23 mouse cellular contexts compared by ENCODE assay signal in genomic region chr1:144343820-144344219, GRCm38 (mm10).
"Had no signal": no experiment of that assay in that cellular context is flagged by ENCODE, and none has a peak within 500 bp of the region (broad histone marks: within the 10 kb centered on the region; RNA-seq: fewer than 3 reads in every experiment).

No protein-coding gene starts in this region.

- H3K9ac ChIP-seq: limb, embryonic 12.5 days; limb, embryonic 13.5 days; limb, embryonic 15.5 days; liver, embryonic 12.5 days; liver, embryonic 13.5 days; liver, embryonic 14.5 days; liver, embryonic 15.5 days; liver, postnatal 0 days; lung, embryonic 14.5 days; lung, embryonic 15.5 days; midbrain, embryonic 12.5 days; midbrain, embryonic 13.5 days; midbrain, embryonic 15.5 days had no signal

- DNase-seq: left cerebral cortex, postnatal 4 days; liver; liver, embryonic 13.5 days; liver, postnatal 0 days; lung, adult 2 months; midbrain, embryonic 14.5 days had no signal

- H3K36me3 ChIP-seq: limb, embryonic 10.5 days; limb, embryonic 12.5 days; limb, embryonic 13.5 days; limb, embryonic 15.5 days; liver, embryonic 12.5 days; liver, embryonic 13.5 days; liver, embryonic 15.5 days; lung, embryonic 15.5 days; midbrain, embryonic 10.5 days; midbrain, embryonic 12.5 days; midbrain, embryonic 13.5 days; midbrain, embryonic 15.5 days had no signal

- H3K4me3 ChIP-seq: limb, embryonic 10.5 days; limb, embryonic 12.5 days; limb, embryonic 13.5 days; limb, embryonic 15.5 days; liver, embryonic 12.5 days; liver, embryonic 13.5 days; liver, embryonic 15.5 days; lung, embryonic 15.5 days; megakaryocyte, embryonic 14.5 days; midbrain, embryonic 10.5 days; midbrain, embryonic 12.5 days; midbrain, embryonic 13.5 days; midbrain, embryonic 15.5 days had no signal

- H3K4me1 ChIP-seq: limb, embryonic 10.5 days; limb, embryonic 12.5 days; limb, embryonic 13.5 days; limb, embryonic 15.5 days; liver, embryonic 12.5 days; liver, embryonic 13.5 days; liver, embryonic 15.5 days; midbrain, embryonic 10.5 days; midbrain, embryonic 12.5 days; midbrain, embryonic 13.5 days; midbrain, embryonic 15.5 days had no signal

- H3K4me2 ChIP-seq: limb, embryonic 12.5 days; limb, embryonic 13.5 days; limb, embryonic 15.5 days; liver, embryonic 11.5 days; liver, embryonic 12.5 days; liver, embryonic 13.5 days; liver, embryonic 15.5 days; lung, embryonic 14.5 days; lung, embryonic 15.5 days; midbrain, embryonic 11.5 days; midbrain, embryonic 12.5 days; midbrain, embryonic 13.5 days; midbrain, embryonic 15.5 days had no signal

- H3K27me3 ChIP-seq: limb, embryonic 12.5 days; limb, embryonic 13.5 days; limb, embryonic 15.5 days; liver, embryonic 12.5 days; liver, embryonic 13.5 days; liver, embryonic 15.5 days; lung, embryonic 15.5 days; megakaryocyte, embryonic 14.5 days; midbrain, embryonic 12.5 days; midbrain, embryonic 13.5 days; midbrain, embryonic 15.5 days had no signal

- H3K9me3 ChIP-seq: limb, embryonic 10.5 days; limb, embryonic 12.5 days; limb, embryonic 13.5 days; limb, embryonic 15.5 days; liver, embryonic 12.5 days; liver, embryonic 13.5 days; liver, embryonic 15.5 days; lung, embryonic 15.5 days; megakaryocyte, embryonic 14.5 days; midbrain, embryonic 10.5 days; midbrain, embryonic 12.5 days; midbrain, embryonic 13.5 days; midbrain, embryonic 15.5 days had no signal

- ATAC-seq: liver, embryonic 12.5 days; liver, postnatal 0 days; midbrain, embryonic 13.5 days; midbrain, embryonic 15.5 days; midbrain, embryonic 16.5 days had no signal

- H3K27ac ChIP-seq: limb, embryonic 10.5 days; limb, embryonic 12.5 days; limb, embryonic 13.5 days; limb, embryonic 15.5 days; liver, embryonic 12.5 days; liver, embryonic 13.5 days; liver, embryonic 14.5 days; liver, embryonic 15.5 days; lung, embryonic 15.5 days; midbrain, embryonic 10.5 days; midbrain, embryonic 12.5 days; midbrain, embryonic 13.5 days; midbrain, embryonic 15.5 days had no signal
